Comparison of ENCODE assay signal across 21 mouse cellular contexts in the genomic region with DNA sequence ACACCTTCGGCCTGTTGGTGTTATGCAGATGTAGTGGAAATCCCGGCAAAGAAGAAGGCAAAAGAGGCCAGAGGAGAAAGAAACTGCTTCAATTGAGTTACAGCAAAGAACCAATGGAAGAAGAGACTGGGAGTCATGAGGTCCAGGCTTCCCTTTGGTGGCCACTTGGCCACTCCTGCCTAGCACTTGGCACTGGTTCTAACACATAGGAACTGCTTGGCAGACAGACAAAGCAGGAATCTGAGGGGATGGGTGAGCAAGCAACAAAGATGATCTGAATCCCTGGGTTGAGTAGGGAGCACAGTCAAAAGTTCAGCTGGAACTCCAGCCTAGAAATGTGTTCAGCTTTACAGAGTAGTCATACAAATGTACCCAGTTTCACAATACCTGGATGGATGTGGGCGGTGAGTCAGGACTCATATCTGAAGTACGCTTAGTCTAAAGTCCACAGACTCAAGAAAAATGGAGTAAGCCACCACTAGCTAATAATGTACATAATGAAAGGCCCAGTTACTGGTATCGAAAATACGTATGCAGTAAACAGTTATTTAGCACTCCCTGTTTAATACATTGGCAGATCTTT.
DNase-seq lines count a peak whose midpoint lies in the region; ATAC-seq lines count a peak whose summit lies in the region.
"Had no signal": no experiment of that assay in that cellular context is flagged by ENCODE, and none has a peak within 500 bp of the region (broad histone marks: within the 10 kb centered on the region; RNA-seq: fewer than 3 reads in every experiment).

No protein-coding gene starts in this region.

- H3K27ac ChIP-seq in forebrain, embryonic 15.5 days (replicated peaks), result peak overlapping the region; percentile 51; the same call in 1 of the 2 replicates
- no peak overlapping the region for H3K27ac ChIP-seq in forebrain, embryonic 13.5 days
- H3K27ac ChIP-seq: hindbrain, embryonic 14.5 days; lung, embryonic 15.5 days; neural tube, embryonic 12.5 days had no signal

- H3K9me3 ChIP-seq in forebrain, embryonic 15.5 days, result no peaks in the 10 kb centered on the region
- H3K9me3 ChIP-seq in forebrain, embryonic 13.5 days (replicated peaks), result no peaks in the 10 kb centered on the region
- H3K9me3 ChIP-seq: lung, embryonic 15.5 days; neural tube, embryonic 12.5 days had no signal

- no peak overlapping the region for H3K9ac ChIP-seq in forebrain, embryonic 15.5 days (replicated peaks)
- no peak overlapping the region for H3K9ac ChIP-seq in forebrain, embryonic 13.5 days
- H3K9ac ChIP-seq: hindbrain, embryonic 14.5 days; lung, embryonic 15.5 days; neural tube, embryonic 12.5 days had no signal

- no peak overlapping the region for H3K4me3 ChIP-seq in forebrain, embryonic 15.5 days
- no peak overlapping the region for H3K4me3 ChIP-seq in forebrain, embryonic 13.5 days
- H3K4me3 ChIP-seq: erythroblast, embryonic 14.5 days; lung, embryonic 15.5 days; neural tube, embryonic 12.5 days had no signal

- H3K27me3 ChIP-seq in forebrain, embryonic 15.5 days, result no peaks in the 10 kb centered on the region
- H3K27me3 ChIP-seq in forebrain, embryonic 13.5 days, result no peaks in the 10 kb centered on the region
- H3K27me3 ChIP-seq: lung, embryonic 15.5 days; neural tube, embryonic 12.5 days had no signal

- H3K36me3 ChIP-seq in forebrain, embryonic 15.5 days, result no peaks in the 10 kb centered on the region
- H3K36me3 ChIP-seq in forebrain, embryonic 13.5 days (ENCODE audit: poor library complexity, severe bottlenecking), result no peaks in the 10 kb centered on the region
- H3K36me3 ChIP-seq: lung, embryonic 15.5 days; neural tube, embryonic 12.5 days had no signal

- ATAC-seq in forebrain, embryonic 15.5 days (replicated peaks), result no peak
- ATAC-seq in forebrain, embryonic 13.5 days, result no peak

- DNase-seq in lung, adult 18-20 months, result peak; percentile 6 to 26
- no peak for DNase-seq in lung, postnatal 10 days
- peak; percentile 12 for DNase-seq in cerebellum, adult 8-10 months
- DNase-seq in fibroblast of lung, adult 2 months (ENCODE audit: low read depth), result peak; percentile 6
- DNase-seq in spleen, adult 12 weeks (ENCODE audit: low spot score), result no peak
- DNase-seq in retina, embryonic 14.5 days (ENCODE audit: low spot score), result no peak
- DNase-seq: B cell, adult 2 months; gastrocnemius, postnatal 25 days; heart, postnatal 14 days; kidney, adult 2 months; kidney, postnatal 4 days; right cerebral cortex, postnatal 14 days; thymus, postnatal 25 days had no signal

- WGBS in forebrain, embryonic 15.5 days, result 91% methylated on average over 6 of the region's 6 CpGs
- 90% methylated on average over 6 of the region's 6 CpGs for WGBS in forebrain, embryonic 13.5 days

- no peak overlapping the region for H3K4me2 ChIP-seq in forebrain, embryonic 15.5 days (replicated peaks)
- no peak overlapping the region for H3K4me2 ChIP-seq in forebrain, embryonic 13.5 days
- H3K4me2 ChIP-seq: heart, embryonic 11.5 days; hindbrain, embryonic 14.5 days; liver, embryonic 11.5 days; lung, embryonic 15.5 days; neural tube, embryonic 12.5 days had no signal

- no peaks in the 10 kb centered on the region; the same call in 1 of the 2 replicates for H3K4me1 ChIP-seq in forebrain, embryonic 15.5 days
- no peaks in the 10 kb centered on the region for H3K4me1 ChIP-seq in forebrain, embryonic 13.5 days
- H3K4me1 ChIP-seq: lung, embryonic 15.5 days had no signal

Comparison
In these comparisons a context has a peak if more than half of its experiments do, and no peak if none do; other contexts are left out.
1. DNase-seq: peak in lung, adult 18-20 months (2 of 2), cerebellum, adult 8-10 months (single experiment) and fibroblast of lung, adult 2 months (single experiment); none in lung, postnatal 10 days (single experiment), spleen, adult 12 weeks (single experiment) and retina, embryonic 14.5 days (single experiment).